Mouse (Mus musculus): ENCODE measurements around the gene Nupr1. TPM values are rescaled to one million over a fixed set of nuclear protein-coding genes. Genes with fewer than 3 reads are reported as not detected.

Nupr1 gene
- 10 to 100 TPM; 10.6 to 14.2 TPM for total RNA-seq (2021)
- long read RNA-seq, experiment 1, transcript Nupr1-201 (3 exons, 829 nt) = major isoform, 38 of 46 reads
- long read RNA-seq, experiment 1, partial matches to known transcripts = 0 of 46 reads
- long read RNA-seq, experiment 1, other reads (novel, unspliced or antisense) = 8 of 46 reads
- long read RNA-seq, experiment 2, transcript Nupr1-201 (3 exons, 829 nt) = major isoform, 58 of 69 reads
- long read RNA-seq, experiment 2, partial matches to known transcripts = 0 of 69 reads
- long read RNA-seq, experiment 2, other reads (novel, unspliced or antisense) = 10 of 69 reads

DNA sequence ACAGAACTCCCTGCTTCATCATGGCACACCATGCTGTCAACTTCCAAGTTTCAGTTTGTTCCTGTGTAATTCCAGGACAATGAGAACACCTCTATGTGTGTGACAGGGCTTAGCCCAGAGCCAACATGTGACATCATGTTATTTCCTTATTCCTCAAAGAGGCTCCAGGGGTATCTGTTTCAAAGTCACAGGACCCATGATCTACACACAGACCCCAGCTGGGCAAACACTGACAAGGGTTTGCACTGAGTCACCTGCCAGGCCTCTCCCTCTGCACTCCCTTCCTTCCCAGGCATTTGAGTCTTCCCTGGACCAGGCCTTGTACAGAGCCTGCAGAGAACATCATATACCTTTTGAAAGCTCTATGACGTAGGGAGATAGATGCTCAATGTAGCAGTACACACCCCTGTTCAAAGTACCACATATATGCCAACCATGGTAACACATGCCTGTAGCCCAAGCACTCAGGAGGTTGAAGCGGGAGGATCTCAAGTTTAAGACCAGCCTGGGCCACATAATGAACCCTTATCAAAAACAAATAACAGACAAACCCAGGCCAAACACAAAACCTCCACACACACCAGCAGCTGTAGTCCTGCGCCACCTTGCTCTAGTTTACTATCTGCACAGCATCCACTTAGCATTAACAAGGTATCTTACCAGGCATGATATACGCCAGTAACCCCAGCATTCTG, at the start of gene Nupr1:
Nupr1 (minus strand) TSS at position 38 of the 695 bp plus-strand sequence.
- no peak for DNase-seq

DNA sequence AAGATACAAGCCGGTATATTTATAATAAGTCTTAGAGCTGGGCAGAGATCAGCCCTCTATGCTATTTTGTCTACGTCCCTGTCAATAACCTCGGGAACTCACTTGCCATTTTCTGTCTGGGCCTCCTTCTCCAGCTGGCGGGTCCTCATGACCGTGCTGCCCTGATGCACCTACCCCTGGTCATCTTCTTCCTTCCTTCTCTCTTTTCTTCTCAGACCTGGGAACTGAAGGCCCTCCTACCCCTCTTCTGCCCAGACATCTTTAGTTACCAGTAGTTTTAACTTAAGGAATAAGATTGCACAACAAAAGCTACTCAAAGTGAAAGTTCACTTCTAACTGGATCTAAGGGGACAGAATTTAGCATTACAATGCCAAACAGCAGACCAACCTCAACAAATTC, 49.0 kb upstream of the Nupr1 start:
- no peak for DNase-seq

DNA sequence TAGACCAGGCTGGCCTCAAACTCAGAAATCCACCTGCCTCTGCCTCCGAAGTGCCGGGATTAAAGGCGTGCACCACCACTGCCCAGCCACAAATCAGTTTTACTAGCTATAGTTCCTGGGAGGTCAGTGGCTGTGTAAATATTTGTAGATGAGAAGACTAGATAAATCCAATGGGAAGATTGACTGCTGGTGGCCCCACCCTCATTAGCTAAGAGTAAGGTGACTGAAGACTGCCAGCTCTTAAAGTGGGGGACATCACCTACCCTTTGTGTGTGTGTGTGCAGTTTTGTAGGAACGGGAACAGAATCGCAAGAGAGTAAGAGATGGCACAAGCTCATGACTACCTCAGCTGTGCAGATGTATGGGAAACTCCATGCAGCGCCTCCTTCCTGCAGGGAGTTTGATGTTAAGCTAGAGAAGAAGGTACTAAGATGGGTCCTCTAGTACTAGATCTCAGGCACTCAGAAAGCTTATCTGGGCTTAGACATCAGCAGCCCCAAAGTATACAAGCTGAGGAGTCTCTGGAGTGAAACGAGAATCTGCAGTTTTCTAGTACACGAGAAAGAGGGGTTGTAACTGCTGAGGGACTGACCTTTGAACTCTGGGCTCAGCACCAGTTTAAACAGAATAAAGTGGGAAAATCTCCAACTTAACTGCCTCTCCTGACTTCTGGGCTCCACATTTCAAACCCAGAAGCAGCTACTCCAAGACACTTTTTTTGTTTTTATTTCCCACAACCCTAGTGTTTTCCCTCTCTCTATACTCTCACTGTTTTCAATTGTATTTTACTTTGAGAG, 48.1 kb upstream of the Nupr1 start:
- no peak for DNase-seq

DNA sequence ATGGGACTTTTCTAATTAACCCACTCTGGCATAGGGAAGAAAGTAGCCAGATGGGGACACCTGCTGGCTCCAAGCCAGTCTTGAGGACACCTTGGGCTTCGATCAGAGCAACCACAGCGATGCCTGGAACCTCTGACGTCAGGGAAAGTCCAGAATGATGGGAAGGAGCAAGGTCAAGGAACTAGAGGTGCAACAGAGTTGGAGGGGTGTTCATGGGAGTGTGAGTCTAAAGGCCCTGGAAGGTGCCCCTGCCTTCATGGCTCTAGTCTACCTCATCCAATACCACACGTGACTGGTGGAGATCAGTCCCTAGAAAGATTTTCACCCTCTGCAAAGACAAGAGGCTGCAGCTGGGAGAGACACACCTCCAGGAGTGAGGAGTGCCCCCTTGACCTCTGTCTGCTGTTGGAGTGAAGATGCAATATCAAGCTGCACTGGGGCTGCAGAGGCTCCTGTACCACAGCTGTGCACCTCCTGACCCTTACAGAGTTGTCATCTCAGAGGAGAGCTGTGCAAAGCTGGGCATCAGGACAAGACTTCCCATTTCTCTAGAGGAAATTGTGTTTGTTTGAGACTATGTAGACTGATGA, 46.1 kb upstream of the Nupr1 start:
- DNase-seq = no peak

DNA sequence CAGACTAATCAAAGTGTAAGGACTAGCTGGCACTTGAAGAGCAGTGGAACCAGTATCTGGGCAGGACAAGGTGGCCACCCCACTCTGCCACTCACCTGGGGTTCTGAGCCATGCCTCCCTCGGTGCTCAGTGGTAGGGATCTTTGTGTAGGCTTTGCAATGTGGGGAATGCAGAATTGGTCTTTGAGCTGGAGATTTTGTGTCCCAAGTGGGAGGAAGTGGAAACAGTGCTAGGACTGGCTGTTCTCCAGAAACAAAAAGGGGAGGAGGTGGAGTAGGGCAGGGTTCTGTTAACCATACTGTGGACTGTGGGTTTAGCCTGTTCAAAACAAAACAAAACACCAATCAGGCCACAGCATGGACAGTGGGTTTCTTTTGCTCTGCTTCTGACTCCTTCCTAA, 45.5 kb upstream of the Nupr1 start, which contains the start of gene Sult1a1:
Sult1a1 (minus strand) TSS at position 226 of the 400 bp plus-strand sequence.
- DNase-seq = peak; percentile 76

DNA sequence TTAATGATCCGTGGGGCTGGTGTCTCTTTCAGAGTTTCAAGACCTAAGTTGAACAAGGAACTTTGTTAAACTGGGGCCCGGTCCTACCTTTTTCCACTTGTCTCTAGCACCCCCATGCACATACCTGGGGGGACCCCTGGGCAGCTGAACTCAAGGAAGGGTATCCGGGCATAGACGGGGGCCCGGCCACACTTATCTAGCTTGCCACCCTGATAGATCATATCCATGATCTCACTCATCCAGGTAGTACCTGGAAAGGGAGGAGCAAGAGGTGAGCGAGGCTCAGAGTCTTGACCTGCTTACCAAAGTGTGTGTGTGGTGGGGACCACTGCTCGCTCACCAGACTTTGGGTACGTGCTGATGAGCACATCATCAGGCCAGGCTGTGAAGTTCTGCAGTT, 44.4 kb upstream of the Nupr1 start:
- DNase-seq = no peak

DNA sequence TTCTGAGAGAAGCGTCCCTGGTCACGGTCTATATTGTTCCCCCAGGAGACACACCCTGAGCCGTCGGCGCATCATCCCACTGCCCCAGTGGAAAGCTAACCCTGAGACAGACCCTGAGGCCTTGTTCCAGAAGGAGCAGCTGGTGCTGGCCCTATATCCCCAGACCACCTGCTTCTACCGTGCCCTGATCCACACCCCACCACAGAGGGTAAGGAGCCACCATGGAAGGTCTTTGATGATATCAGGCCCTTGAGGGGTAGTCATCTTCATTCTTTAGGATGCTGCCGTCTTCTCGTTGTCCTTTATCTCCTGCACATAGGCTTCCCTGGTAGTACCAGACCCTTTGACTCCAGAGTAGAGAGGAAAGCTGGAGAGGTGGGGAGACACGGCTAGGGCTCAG, 41.5 kb upstream of the Nupr1 start:
- DNase-seq = no peak

DNA sequence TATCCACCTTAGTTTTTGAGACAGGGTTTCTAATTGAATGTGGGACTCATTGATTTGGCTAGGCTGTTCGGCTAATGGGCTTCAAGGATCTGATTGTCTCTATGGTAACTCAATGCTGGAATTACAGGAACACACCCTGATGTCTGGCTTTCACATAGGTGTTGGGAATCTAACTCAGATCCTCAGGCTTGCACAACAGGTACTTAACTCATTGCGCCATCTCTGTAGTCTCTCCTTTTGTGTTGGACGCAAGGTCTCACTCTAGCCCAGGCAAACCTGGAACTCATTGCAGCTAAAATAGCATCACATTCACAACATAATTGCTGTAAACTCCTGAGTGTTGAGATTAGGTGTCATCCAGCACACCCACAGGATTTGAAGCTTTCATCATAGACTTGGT, 39.5 kb upstream of the Nupr1 start:
- no peak for DNase-seq

DNA sequence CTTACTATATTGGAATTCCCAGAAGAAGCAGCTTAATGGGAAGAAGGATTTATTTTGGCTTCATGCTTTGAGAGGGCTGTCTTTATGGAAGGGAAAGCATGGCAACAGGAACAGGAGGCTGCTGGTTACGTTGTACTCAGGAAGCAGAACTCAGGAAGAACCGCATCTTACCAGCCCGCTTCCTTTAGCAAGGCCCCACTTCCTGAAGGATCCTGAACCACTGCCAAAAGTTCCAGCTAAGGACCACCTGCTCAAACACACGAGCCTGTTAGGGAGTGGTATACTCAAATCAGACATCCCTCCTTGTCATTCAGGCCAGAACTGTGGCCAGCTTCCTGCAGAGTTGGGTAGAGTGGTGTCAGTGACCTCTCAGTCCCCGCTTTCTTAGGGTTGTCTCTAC, 37.8 kb upstream of the Nupr1 start:
- no peak for DNase-seq

DNA sequence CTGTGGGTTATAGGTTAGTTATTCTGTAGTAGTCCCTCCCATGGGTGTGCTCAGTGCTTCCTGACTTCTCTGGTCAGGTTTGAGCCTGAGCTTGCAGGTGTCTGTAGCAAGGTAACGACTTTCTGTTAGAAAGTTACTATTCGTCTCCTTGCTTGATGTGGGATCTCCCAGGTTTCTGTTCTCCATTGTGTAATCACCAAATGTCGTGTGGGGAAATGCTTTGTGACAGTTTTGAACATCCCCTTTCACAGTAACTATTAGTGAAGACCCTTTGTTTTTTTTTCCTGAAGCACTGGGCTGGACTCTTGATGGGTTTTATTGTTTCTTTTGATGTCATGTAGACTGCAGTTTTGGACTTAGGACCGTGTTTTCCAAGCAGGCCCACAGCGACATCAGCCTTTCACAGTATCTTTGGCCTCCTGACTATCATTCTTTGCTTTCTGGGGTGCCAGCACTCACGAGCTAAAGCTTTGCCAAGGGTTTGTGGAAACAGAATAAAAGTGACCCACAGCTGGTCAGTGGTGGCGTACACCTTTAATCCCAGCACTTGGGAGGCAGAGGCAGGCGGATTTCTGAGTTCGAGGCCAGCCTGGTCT, 36.9 kb upstream of the Nupr1 start:
- DNase-seq = no peak

DNA sequence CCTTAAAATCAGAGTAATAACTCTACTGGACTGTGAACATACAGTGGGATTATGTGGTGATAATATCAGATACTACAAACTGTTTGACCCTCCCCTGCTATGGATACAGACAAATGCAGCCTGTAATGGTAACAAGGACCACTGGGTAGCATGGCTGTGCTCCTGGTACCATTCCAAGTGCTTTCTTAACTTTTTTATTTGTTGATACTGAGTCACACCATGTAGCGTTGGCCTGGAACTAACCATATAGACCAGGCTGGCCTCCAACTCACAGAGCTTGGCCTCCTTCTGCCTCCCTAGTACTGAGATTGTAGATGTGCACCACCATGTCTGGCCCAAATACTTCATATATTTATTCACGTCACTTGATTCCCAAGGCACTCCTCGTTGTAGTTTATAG, 34.6 kb upstream of the Nupr1 start:
- peak; percentile 38 for DNase-seq

DNA sequence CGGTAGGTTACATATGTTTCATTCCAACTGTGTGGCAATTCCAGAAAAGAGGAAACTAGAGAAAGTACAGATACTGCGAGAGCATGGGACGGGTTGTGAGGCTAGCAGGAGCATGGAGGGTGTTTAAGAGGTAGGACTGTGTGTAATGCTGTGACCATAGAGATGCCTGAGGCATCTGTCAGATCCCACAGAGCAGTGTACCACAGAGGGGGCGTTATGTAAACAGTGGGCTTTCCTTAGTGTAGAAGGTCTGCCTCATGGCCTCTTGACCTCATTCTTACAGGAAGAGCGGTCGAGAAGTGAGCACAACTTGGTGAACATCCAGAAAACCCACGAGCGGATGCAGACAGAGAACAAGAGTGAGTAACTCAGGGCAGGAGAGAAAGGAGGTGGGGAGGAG, 33.0 kb upstream of the Nupr1 start:
- no peak for DNase-seq

DNA sequence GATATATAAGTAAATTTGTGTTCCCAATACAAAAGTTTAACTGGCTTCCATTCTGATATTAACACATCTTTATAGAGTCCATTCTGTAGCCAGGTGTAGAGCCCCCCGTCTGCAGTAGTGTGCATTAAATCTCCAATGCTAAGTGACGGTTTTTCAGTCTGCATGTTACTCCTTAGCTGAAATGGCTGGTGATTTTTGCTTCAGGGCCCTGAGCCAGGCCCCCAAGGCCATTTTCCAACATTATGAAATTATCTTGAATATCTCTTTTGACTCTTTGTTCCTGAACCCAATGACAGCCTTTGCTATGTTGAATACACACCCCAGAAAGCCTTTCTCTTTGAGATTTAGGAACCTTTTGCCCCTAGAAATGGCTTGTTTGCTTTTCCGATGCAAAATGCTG, 29.1 kb upstream of the Nupr1 start:
- no peak for DNase-seq

DNA sequence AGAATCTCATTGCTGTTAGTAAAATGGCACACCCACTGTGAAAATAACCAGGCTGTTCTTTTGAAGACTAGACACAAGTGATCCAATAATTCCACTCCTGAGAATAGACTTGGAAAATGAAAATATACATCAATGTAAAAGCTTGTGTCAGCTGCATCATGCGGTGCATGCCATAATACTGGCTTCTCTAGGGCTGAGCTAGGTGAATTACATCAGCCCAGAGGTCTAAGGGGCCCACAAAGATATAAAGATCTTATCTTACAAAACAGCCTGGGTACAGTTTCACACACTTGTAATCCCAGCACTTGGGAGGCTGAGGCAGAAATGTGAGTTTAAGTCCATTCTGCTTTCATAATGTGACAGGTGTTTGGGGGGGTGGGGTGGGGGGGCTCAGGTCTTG, 26.9 kb upstream of the Nupr1 start:
- DNase-seq = no peak

DNA sequence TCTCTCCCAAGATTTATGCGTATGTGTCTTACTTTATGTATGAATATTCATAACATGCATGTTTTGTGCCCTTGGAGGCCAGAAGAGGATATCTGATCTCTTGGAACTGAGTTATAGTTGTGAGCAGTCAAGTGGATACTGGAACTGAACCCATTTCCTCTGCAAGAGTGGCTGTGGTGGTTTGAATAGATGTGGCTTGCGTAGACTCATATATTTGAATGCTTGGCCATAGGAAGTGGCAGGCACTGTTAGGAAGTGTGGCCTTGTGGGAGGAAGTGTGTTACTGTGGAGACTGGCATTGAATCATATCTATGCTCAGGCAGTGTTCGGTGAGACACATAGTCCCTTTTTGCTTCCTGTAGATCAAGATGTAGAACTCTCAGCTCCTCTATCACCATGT, 25.0 kb upstream of the Nupr1 start:
- DNase-seq = no peak

DNA sequence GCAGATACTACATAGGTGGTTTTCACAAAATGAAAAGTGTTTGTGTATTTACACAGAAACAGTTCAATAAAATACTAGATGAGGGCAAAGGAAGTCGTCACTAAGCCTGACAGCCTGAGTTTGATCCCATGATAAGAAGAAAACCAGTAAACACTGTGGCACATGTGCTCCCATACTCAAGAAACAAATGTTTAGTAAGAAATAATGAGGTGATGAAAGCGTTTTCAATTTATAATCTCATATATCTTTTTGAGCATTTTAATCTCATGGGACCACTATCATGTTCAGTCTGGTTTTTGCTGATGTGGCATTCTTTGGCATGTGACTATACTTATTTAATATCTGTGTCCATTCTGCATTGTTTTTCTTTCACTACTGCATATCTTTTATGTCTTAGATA, 23.3 kb upstream of the Nupr1 start:
- DNase-seq = no peak

DNA sequence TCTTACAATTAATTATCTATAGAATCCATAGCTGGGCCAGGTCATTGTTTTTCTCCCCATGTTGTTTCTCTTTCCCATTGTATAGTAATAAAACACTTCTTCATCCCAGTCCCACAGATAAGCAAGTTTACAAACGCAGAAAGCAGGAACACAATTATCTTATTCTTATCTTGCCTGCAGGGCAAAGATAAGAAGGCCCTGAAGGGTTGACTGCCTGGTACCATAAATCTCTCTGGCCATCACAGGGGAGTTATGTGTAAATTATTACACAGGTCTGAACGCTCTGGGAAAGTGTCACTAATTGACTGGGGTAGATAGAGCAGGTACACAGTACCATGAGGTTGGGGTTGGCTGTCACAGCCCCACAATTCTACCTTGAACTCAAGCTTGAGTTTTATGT, 20.2 kb upstream of the Nupr1 start:
- DNase-seq = no peak

DNA sequence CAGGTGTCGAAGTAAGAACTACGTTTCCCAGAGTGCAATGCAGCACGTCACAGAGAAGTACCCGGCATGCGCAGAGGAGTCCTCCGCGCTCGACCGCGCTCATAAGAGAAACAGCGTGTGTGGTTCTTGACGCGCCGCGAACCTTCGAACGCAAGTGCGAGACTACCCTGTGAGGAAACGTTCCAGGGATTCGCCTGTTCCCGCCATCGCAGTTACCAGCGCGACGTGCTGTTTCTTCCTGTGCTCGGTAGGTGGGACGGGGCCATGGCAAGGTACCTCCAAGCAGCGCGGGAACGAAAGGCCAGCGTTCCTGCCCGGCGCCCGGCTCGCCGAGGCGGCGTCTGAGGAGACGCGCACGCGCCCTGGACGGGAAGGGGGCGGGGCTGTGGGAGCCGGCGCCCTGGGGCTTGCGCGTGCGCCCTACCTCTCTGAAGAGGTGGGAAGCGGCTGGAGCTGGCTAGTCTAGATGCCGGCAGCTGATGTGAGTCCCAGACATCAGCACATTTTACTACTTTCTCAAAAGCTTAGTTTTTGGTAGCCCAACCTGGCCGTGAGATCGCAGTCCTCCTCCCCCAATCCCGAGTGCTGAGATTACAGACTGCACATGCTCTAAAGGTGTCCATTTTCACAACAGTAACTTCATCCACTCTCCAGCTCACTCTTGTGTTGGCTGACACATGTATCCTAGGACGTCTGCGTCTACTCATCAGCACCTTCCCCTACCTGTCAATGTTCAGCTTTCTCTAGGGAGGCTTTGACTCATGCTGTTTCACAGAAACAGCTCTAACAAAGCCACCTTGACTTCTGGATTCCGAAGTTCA, 18.8 kb upstream of the Nupr1 start, which contains the start of gene Sgf29:
Sgf29 (plus strand) TSS at position 79 of the 821 bp plus-strand sequence.
- peak; percentile 91 for DNase-seq

DNA sequence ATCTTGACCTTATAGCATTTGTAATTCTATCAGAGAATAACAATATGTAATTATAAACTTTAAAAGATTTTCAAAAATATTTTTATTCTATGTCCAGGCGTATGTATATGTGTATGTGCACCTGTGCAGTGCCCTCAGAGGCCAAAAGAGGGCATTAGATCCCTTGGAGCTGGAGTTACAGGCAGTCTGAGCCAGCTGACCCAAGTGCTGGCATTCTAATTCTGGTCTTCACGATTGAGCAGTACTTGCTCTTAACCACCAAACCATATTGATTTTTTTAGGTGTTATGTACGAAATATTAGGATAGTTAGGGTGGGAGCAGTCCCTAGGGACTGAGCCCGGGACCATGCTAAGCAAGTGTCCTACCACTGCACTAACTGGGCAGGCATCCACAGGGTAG, 17.8 kb upstream of the Nupr1 start:
- no peak for DNase-seq

DNA sequence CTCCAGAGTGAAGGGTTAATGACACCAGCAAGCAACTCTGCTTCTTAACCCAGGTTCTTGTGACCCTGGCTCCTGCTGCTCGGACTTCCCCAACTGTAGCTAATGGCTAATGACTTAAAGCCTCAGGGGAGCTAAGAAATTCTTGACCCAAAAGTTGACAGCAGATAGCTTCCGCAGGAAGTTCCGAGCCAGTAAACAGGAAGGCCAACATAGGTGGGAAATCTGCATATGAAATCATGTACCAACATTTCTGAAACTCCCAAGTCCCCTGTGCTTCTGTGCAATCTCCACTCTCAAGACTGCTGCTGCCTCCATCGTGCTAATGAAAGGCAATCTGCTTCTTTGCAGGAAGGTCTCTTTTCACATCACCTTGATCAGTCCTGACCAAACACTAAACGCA, 15.0 kb upstream of the Nupr1 start:
- DNase-seq = no peak

DNA sequence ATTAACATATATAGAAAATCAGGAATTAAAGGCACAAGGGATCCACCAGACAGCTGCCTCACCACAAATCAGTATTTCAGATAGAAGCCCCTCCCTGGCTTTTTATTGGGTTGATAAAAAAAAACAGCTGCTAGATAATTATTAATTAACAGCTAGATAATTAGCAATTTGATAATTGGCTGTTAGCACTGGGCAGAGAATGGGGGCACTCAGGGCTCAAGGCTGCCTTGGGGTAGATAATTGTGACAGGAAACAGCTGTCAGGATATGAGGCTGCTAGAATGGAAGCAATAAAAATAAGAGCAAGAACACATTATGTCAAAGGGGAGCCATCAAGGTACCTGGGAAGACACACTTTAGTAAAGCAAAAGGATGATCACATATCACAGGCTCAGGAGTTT, 14.3 kb upstream of the Nupr1 start:
- DNase-seq = no peak

Data from gastrocnemius, postnatal 25 days (tissue).